Comparison of ENCODE assay signal across 8 mouse cellular contexts in the genomic region with DNA sequence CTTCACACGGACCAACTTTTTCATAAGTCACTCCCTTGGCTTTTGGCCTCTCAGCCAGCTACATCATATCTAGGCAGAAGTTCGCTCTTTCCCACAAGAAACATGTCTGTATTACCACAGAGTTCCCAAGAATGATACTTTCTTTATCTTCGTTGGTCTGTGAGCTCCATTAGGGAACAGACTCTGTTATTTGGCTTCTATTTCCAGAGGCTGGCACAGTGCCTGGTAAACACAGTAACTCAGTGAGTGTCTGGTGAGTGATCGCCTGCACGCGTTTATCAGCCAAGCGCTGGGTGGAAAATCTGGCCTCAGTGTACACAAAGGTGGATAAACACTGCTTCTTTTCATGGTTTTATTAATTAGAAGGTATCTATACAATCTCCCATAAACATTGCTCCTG. TPM values are rescaled to one million over a fixed set of nuclear protein-coding genes. Genes with fewer than 3 reads are reported as not detected.
DNase-seq lines count a peak whose midpoint lies in the region; ATAC-seq and TF ChIP-seq lines count a peak whose summit lies in the region.

No protein-coding gene starts in this region.

- H3K9me3 ChIP-seq in forebrain, embryonic 12.5 days, result no peaks in the 10 kb centered on the region
- no peaks in the 10 kb centered on the region for H3K9me3 ChIP-seq in forebrain, embryonic 11.5 days (ENCODE audit: control insufficient read depth, low read length)
- H3K9me3 ChIP-seq in intestine, embryonic 16.5 days (ENCODE audit: control insufficient read depth, low read length), result no peaks in the 10 kb centered on the region

- H3K27ac ChIP-seq in forebrain, embryonic 12.5 days, result peak overlapping the region; percentile 46; the same call in 1 of the 2 replicates
- no peak overlapping the region for H3K27ac ChIP-seq in forebrain, embryonic 11.5 days (ENCODE audit: low read depth, low read length)
- H3K27ac ChIP-seq in intestine, embryonic 16.5 days (ENCODE audit: low read length), result peak overlapping the region; percentile 40

- no peak for DNase-seq in forebrain, embryonic 11.5 days (ENCODE audit: low spot score)
- peak; percentile 78 for DNase-seq in adrenal gland, postnatal 25 days
- DNase-seq in gastrocnemius, postnatal 10 days, result peak; percentile 67
- peak; percentile 57 for DNase-seq in lung, adult 2 months
- peak; percentile 47 for DNase-seq in skeletal muscle tissue, adult 2 months (ENCODE audit: low read depth, low spot score)
- no peak for DNase-seq in spleen, adult 18-20 months

- TF ChIP-seq POLR2A in lung, adult 2 months (IDR thresholded peaks at IDR 0.05; ENCODE audit: borderline replicate concordance, extremely low read depth, low read depth, low read length), result no peak

- H3K36me3 ChIP-seq in forebrain, embryonic 12.5 days (replicated peaks), result no peaks in the 10 kb centered on the region
- H3K36me3 ChIP-seq in forebrain, embryonic 11.5 days (ENCODE audit: control insufficient read depth, insufficient read depth, low read length), result no peaks in the 10 kb centered on the region
- no peaks in the 10 kb centered on the region for H3K36me3 ChIP-seq in intestine, embryonic 16.5 days (ENCODE audit: control insufficient read depth, insufficient read depth, low read length)

- H3K4me1 ChIP-seq in forebrain, embryonic 12.5 days, result peaks cover 56% of the 10 kb centered on the region
- H3K4me1 ChIP-seq in forebrain, embryonic 11.5 days (replicated peaks; ENCODE audit: control insufficient read depth, insufficient read depth, low read length), result peaks cover 16% of the 10 kb centered on the region
- peaks cover 7% of the 10 kb centered on the region; the same call in 1 of the 2 replicates for H3K4me1 ChIP-seq in intestine, embryonic 16.5 days (ENCODE audit: control insufficient read depth, insufficient read depth, low read length)
- H3K4me1 ChIP-seq in lung, adult 2 months (ENCODE audit: control insufficient read depth, insufficient read depth, low read length), result peaks cover 8% of the 10 kb centered on the region

- WGBS in forebrain, embryonic 12.5 days, result 70% methylated on average over 7 of the region's 7 CpGs
- WGBS in forebrain, embryonic 11.5 days, result 86% methylated on average over 7 of the region's 7 CpGs
- 37% methylated on average over 7 of the region's 7 CpGs for WGBS in intestine, embryonic 16.5 days
- 14% methylated on average over 7 of the region's 7 CpGs for WGBS in lung, adult 2 months

- H3K4me3 ChIP-seq in forebrain, embryonic 12.5 days (replicated peaks), result no peak overlapping the region
- H3K4me3 ChIP-seq in forebrain, embryonic 11.5 days (ENCODE audit: low read depth, low read length), result no peak overlapping the region
- no peak overlapping the region for H3K4me3 ChIP-seq in intestine, embryonic 16.5 days (ENCODE audit: low read length)
- H3K4me3 ChIP-seq in lung, adult 2 months (replicated peaks; ENCODE audit: extremely low read depth, low read depth, low read length), result no peak overlapping the region

- H3K9ac ChIP-seq in forebrain, embryonic 12.5 days, result no peak overlapping the region
- no peak overlapping the region for H3K9ac ChIP-seq in forebrain, embryonic 11.5 days (ENCODE audit: low read length)
- no peak overlapping the region for H3K9ac ChIP-seq in intestine, embryonic 16.5 days (ENCODE audit: low read depth, low read length)

- ATAC-seq in forebrain, embryonic 12.5 days (ENCODE audit: low FRiP score), result no peak
- no peak for ATAC-seq in forebrain, embryonic 11.5 days (replicated peaks; ENCODE audit: low FRiP score)
- ATAC-seq in intestine, embryonic 16.5 days, result no peak

- TF ChIP-seq CTCF in lung, adult 2 months (IDR thresholded peaks at IDR 0.05; ENCODE audit: insufficient read depth, low read length), result no peak

- no peaks in the 10 kb centered on the region for H3K27me3 ChIP-seq in forebrain, embryonic 12.5 days
- H3K27me3 ChIP-seq in forebrain, embryonic 11.5 days (ENCODE audit: control insufficient read depth, insufficient read depth, low read length), result no peaks in the 10 kb centered on the region
- H3K27me3 ChIP-seq in intestine, embryonic 16.5 days (replicated peaks; ENCODE audit: control insufficient read depth, insufficient read depth, low read length), result no peaks in the 10 kb centered on the region

- H3K4me2 ChIP-seq in forebrain, embryonic 12.5 days, result peak overlapping the region; percentile 8; the same call in 1 of the 2 replicates
- H3K4me2 ChIP-seq in forebrain, embryonic 11.5 days (ENCODE audit: low read depth, low read length, severe bottlenecking), result no peak overlapping the region
- no peak overlapping the region for H3K4me2 ChIP-seq in intestine, embryonic 16.5 days (ENCODE audit: low read depth, low read length)

RNA-seq across cellular contexts. Expression of a gene that starts 15.9 kb away (rescaled TPM):
- 18.2 and 18.6 TPM in 2 replicates for polyA plus RNA-seq in forebrain, embryonic 12.5 days (2016; fragmentation: Nextera tagmentation; extraction: Ambion mirVana)
- polyA plus RNA-seq in forebrain, embryonic 11.5 days (2014; fragmentation: Nextera tagmentation; extraction: Ambion mirVana), result 18.1 and 19.5 TPM in 2 replicates
- 8.1 and 8.4 TPM in 2 replicates for total RNA-seq in adrenal gland, postnatal 25 days (2021)
- 1 to 10 TPM; 6.2 to 9.3 TPM for total RNA-seq in gastrocnemius, postnatal 10 days (2021)
- 4.8 TPM in 2 replicates for polyA plus RNA-seq in intestine, embryonic 16.5 days (2015; fragmentation: Nextera tagmentation; extraction: Ambion mirVana)
- polyA plus RNA-seq in lung, adult 2 months (2012; rRNA removed), result 7.1 and 9.9 TPM in 2 replicates

RNA-seq across cellular contexts. Expression of a gene that starts 22.9 kb away (rescaled TPM):
- 0.88 and 1.6 TPM in 2 replicates for polyA plus RNA-seq in forebrain, embryonic 12.5 days (2016; fragmentation: Nextera tagmentation; extraction: Ambion mirVana)
- polyA plus RNA-seq in forebrain, embryonic 11.5 days (2014; fragmentation: Nextera tagmentation; extraction: Ambion mirVana), result 0.79 and 2.3 TPM in 2 replicates
- total RNA-seq in adrenal gland, postnatal 25 days (2021), result 3.0 and 6.0 TPM in 2 replicates
- 1 to 10 TPM; 1.8 to 2.2 TPM for total RNA-seq in gastrocnemius, postnatal 10 days (2021)
- 21.3 and 23.5 TPM in 2 replicates for polyA plus RNA-seq in intestine, embryonic 16.5 days (2015; fragmentation: Nextera tagmentation; extraction: Ambion mirVana)
- polyA plus RNA-seq in lung, adult 2 months (2012; rRNA removed), result 14.1 and 23.5 TPM in 2 replicates

RNA-seq across cellular contexts. Expression of a gene that starts 27.7 kb away (rescaled TPM):
- 3.9 and 6.5 TPM in 2 replicates for polyA plus RNA-seq in forebrain, embryonic 12.5 days (2016; fragmentation: Nextera tagmentation; extraction: Ambion mirVana)
- polyA plus RNA-seq in forebrain, embryonic 11.5 days (2014; fragmentation: Nextera tagmentation; extraction: Ambion mirVana), result 5.5 and 6.0 TPM in 2 replicates
- 21.0 and 21.2 TPM in 2 replicates for total RNA-seq in adrenal gland, postnatal 25 days (2021)
- 100 to 1,000 TPM; 667 to 687 TPM for total RNA-seq in gastrocnemius, postnatal 10 days (2021)
- polyA plus RNA-seq in intestine, embryonic 16.5 days (2015; fragmentation: Nextera tagmentation; extraction: Ambion mirVana), result 62.8 and 63.6 TPM in 2 replicates
- polyA plus RNA-seq in lung, adult 2 months (2012; rRNA removed), result 405 and 528 TPM in 2 replicates

RNA-seq across cellular contexts. Expression of a gene that starts 28.7 kb away (rescaled TPM):
- polyA plus RNA-seq in forebrain, embryonic 12.5 days (2016; fragmentation: Nextera tagmentation; extraction: Ambion mirVana), result 0.54 TPM in 1 of 2 replicates, not detected in the other
- polyA plus RNA-seq in forebrain, embryonic 11.5 days (2014; fragmentation: Nextera tagmentation; extraction: Ambion mirVana), result 0.73 TPM in 1 of 2 replicates, not detected in the other
- total RNA-seq in adrenal gland, postnatal 25 days (2021), result 2.0 and 2.9 TPM in 2 replicates
- total RNA-seq in gastrocnemius, postnatal 10 days (2021), result 100 to 1,000 TPM; 120 to 128 TPM
- 5.0 TPM in 2 replicates for polyA plus RNA-seq in intestine, embryonic 16.5 days (2015; fragmentation: Nextera tagmentation; extraction: Ambion mirVana)
- polyA plus RNA-seq in lung, adult 2 months (2012; rRNA removed), result 65.3 and 88.6 TPM in 2 replicates

RNA-seq across cellular contexts. Expression of a gene that starts 44.6 kb away (rescaled TPM):
- polyA plus RNA-seq in forebrain, embryonic 12.5 days (2016; fragmentation: Nextera tagmentation; extraction: Ambion mirVana), result 10.6 and 11.7 TPM in 2 replicates
- 12.6 and 14.0 TPM in 2 replicates for polyA plus RNA-seq in forebrain, embryonic 11.5 days (2014; fragmentation: Nextera tagmentation; extraction: Ambion mirVana)
- total RNA-seq in adrenal gland, postnatal 25 days (2021), result 8.2 and 9.0 TPM in 2 replicates
- total RNA-seq in gastrocnemius, postnatal 10 days (2021), result 1 to 10 TPM; 4.0 to 4.9 TPM
- 12.6 and 13.0 TPM in 2 replicates for polyA plus RNA-seq in intestine, embryonic 16.5 days (2015; fragmentation: Nextera tagmentation; extraction: Ambion mirVana)
- 3.8 and 5.0 TPM in 2 replicates for polyA plus RNA-seq in lung, adult 2 months (2012; rRNA removed)

Comparison
In these comparisons a context has a peak if more than half of its experiments do, and no peak if none do; other contexts are left out.
1. DNase-seq: peak in adrenal gland, postnatal 25 days (single experiment), gastrocnemius, postnatal 10 days (single experiment), lung, adult 2 months (single experiment) and skeletal muscle tissue, adult 2 months (single experiment); none in forebrain, embryonic 11.5 days (single experiment) and spleen, adult 18-20 months (0 of 2).